Mouse (Mus musculus) limb, embryonic 14.5 days (tissue): ENCODE data around the gene Tnpo1. TPM values are rescaled to one million over a fixed set of nuclear protein-coding genes. Genes with fewer than 3 reads are reported as not detected.

Source experiments
- ATAC-seq: fragments of 200-750 bp; cut with Nextera tagmentation; 2 replicates; pipeline ENCODE4 v1.8.0; 2017; ENCODE audit warnings: low read depth, moderate number of reproducible peaks, moderate TSS enrichment; ENCODE audit not compliant: low FRiP score
- DNase-seq: peaks from one replicate; pipeline ENCODE4 v3.0.0-alpha.2; 2015; ENCODE audit warnings: low spot score
- H3K27ac ChIP-seq: fragments of 300-500 bp; sonication (generic); replicated peaks from 2 replicates; pipeline ENCODE4 v1.5.1; 2014; ENCODE audit warnings: low read depth, mild to moderate bottlenecking, low read length, moderate library complexity, mixed read lengths
- H3K27me3 ChIP-seq: fragments of 300-500 bp; sonication (generic); 2 replicates; pipeline ENCODE4 v1.6.1; 2014; ENCODE audit warnings: low read length, mixed read lengths; ENCODE audit not compliant: control insufficient read depth, insufficient read depth
- H3K36me3 ChIP-seq: fragments of 300-500 bp; sonication (generic); 2 replicates; pipeline ENCODE4 v1.6.1; 2014; ENCODE audit warnings: mild to moderate bottlenecking, low read length, moderate library complexity, mixed read lengths; ENCODE audit not compliant: control insufficient read depth, insufficient read depth
- H3K4me1 ChIP-seq: fragments of 300-500 bp; sonication (generic); 2 replicates; pipeline ENCODE4 v1.6.1; 2014; ENCODE audit warnings: antibody characterized with exemption, low read length, mixed read lengths; ENCODE audit not compliant: control insufficient read depth, insufficient read depth
- H3K4me2 ChIP-seq: fragments of 300-500 bp; sonication (generic); replicated peaks from 2 replicates; pipeline ENCODE4 v1.6.1; 2014; ENCODE audit warnings: low read depth, mild to moderate bottlenecking, low read length, moderate library complexity; ENCODE audit not compliant: severe bottlenecking
- H3K4me3 ChIP-seq: fragments of 300-500 bp; sonication (generic); replicated peaks from 2 replicates; pipeline ENCODE4 v1.5.1; 2014; ENCODE audit warnings: low read length
- H3K9ac ChIP-seq: fragments of 300-500 bp; sonication (generic); 2 replicates; pipeline ENCODE4 v1.6.1; 2014; ENCODE audit warnings: mild to moderate bottlenecking, low read depth, low read length, moderate library complexity; ENCODE audit not compliant: severe bottlenecking
- H3K9me3 ChIP-seq: fragments of 300-500 bp; sonication (generic); 2 replicates; pipeline ENCODE4 v1.6.1; 2016; ENCODE audit warnings: low read length; ENCODE audit not compliant: control insufficient read depth
- POLR2A ChIP-seq: fragments of 200-500 bp; IDR thresholded peaks from 2 replicates; pipeline ENCODE4 v1.8.0; 2012; ENCODE audit warnings: inconsistent platforms, mild to moderate bottlenecking, moderate library complexity, borderline replicate concordance; ENCODE audit not compliant: insufficient read depth, insufficient read length; ENCODE audit errors: extremely low read depth
- WGBS: fragments of 180-500 bp; shearing (Covaris S2); extraction: QIAGEN DNeasy Blood & Tissue Kit; methylation state at CpG from one replicate; pipeline ENCODE4 v1.1.7; 2014; 5-methylcytosine and 5-hydroxymethylcytosine counted together
- polyA plus RNA-seq, 2 experiments: library from polyadenylated mRNA; depleted of rRNA in 1 of 2; stranded (reverse) in 1 of 2; unstranded in 1 of 2; fragments of >200 nt; fragmentation: Nextera tagmentation in 1 of 2; extraction: Ambion mirVana in 1 of 2; gene quantifications; 2 replicates each; pipeline versions ENCODE4 v1.2.1 to v1.2.3; 2012 to 2014

The Tnpo1 gene
- polyA plus RNA-seq (2012; rRNA removed) (43.2 and 49.8 TPM in 2 replicates), polyA plus RNA-seq (2014; fragmentation: Nextera tagmentation; extraction: Ambion mirVana) (36.5 and 38.7 TPM in 2 replicates)

GRCm38 (mm10) chr13:98926213-98926957, at the start of gene Tnpo1:
TSS of gene Tnpo1 (minus strand) at chr13:98926384.
- no peaks in the 10 kb centered on the region for H3K27me3 ChIP-seq
- H3K4me3 ChIP-seq = peak within 1 kb of the TSS; percentile 100
- peak within 1 kb of the TSS; percentile 99 for H3K27ac ChIP-seq
- peak within 1 kb of the TSS; percentile 78 for H3K4me2 ChIP-seq
- H3K9ac ChIP-seq = peak within 1 kb of the TSS; percentile 100
- H3K36me3 ChIP-seq = peaks cover 13% of the 10 kb centered on the region
- TF ChIP-seq POLR2A = peak; percentile 96
- ATAC-seq (peak; percentile 95), DNase-seq (peak; percentile 89)
- H3K4me1 ChIP-seq = peaks cover 4% of the 10 kb centered on the region; the same call in 1 of the 2 replicates
- no peaks in the 10 kb centered on the region for H3K9me3 ChIP-seq
- under 1% methylated on average over 56 of the region's 75 CpGs for WGBS

DNA sequence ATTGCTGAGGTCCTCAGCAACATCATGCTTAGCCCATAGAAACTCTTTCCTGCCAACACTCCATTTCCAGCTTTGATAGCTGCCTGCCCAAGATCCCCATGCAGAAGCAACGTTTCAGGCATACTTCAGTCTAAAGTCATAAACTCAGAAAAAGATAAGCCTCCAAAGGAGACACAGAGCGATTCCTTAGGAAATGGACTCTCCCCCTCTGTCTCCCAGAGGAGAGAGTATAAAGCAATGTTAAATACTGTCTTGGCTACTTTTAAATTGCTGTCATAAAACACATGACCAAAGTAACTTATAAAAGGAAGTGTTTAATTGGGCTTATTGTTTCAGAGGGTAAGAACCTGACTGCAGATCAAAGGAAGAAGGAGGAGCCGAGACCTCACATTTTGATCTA, 45.9 kb upstream of the Tnpo1 start:
- DNase-seq = no peak
- Histone ChIP-seq H3K4me1 (peaks cover 6% of the 10 kb centered on the region; the same call in 1 of the 2 replicates), H3K27ac (no peak overlapping the region), H3K4me2 (no peak overlapping the region), H3K4me3 (no peak overlapping the region), H3K36me3 (no peaks in the 10 kb centered on the region), H3K9ac (no peak overlapping the region), H3K9me3 (no peaks in the 10 kb centered on the region), H3K27me3 (no peaks in the 10 kb centered on the region)
- ATAC-seq = no peak
- 69% methylated on average over 3 of the region's 3 CpGs for WGBS
- no peak for TF ChIP-seq POLR2A

GRCm38 (mm10) chr13:98971641-98972040, 45.5 kb upstream of the Tnpo1 start:
- Histone ChIP-seq H3K4me1 (peaks cover 6% of the 10 kb centered on the region; the same call in 1 of the 2 replicates), H3K27ac (no peak overlapping the region), H3K9me3 (no peaks in the 10 kb centered on the region), H3K4me2 (no peak overlapping the region), H3K4me3 (no peak overlapping the region), H3K36me3 (no peaks in the 10 kb centered on the region), H3K9ac (no peak overlapping the region), H3K27me3 (no peaks in the 10 kb centered on the region)
- DNase-seq (no peak), ATAC-seq (no peak)
- no peak for TF ChIP-seq POLR2A
- 47% methylated on average over 5 of the region's 5 CpGs for WGBS

DNA sequence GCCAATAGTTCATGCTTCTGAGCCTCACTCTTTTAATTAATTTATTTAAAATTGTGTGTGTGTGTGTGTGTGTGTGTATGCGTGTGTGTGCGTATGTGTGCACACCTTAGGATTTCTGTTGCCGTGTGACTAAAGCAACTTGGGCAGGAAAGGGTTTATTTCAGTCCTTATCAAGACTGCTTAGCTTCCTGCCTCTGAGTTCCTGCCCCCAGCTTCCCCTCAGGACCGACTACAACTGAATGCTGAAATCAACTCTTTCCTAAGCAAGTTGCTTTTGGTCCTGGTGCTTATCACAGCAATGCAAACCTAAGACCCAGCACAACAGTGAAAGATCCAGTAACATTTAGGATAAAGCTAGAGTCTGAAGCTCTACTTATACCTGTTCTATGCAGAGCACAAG, 42.3 kb upstream of the Tnpo1 start:
- no peak for DNase-seq
- WGBS = 77% methylated on average over 4 of the region's 4 CpGs
- H3K27ac ChIP-seq = no peak overlapping the region
- no peak overlapping the region for H3K4me3 ChIP-seq
- ATAC-seq = no peak
- H3K27me3 ChIP-seq = no peaks in the 10 kb centered on the region
- H3K9me3 ChIP-seq = no peaks in the 10 kb centered on the region
- no peaks in the 10 kb centered on the region for H3K36me3 ChIP-seq
- no peak overlapping the region for H3K4me2 ChIP-seq
- no peak overlapping the region for H3K9ac ChIP-seq
- no peak for TF ChIP-seq POLR2A
- H3K4me1 ChIP-seq = peaks cover 6% of the 10 kb centered on the region; the same call in 1 of the 2 replicates

GRCm38 (mm10) chr13:98967942-98968341, 41.8 kb upstream of the Tnpo1 start:
- no peak overlapping the region for H3K9ac ChIP-seq
- ATAC-seq (no peak), DNase-seq (no peak)
- H3K4me3 ChIP-seq = no peak overlapping the region
- TF ChIP-seq POLR2A = no peak
- H3K9me3 ChIP-seq = no peaks in the 10 kb centered on the region
- H3K4me2 ChIP-seq = no peak overlapping the region
- H3K4me1 ChIP-seq = peaks cover 6% of the 10 kb centered on the region; the same call in 1 of the 2 replicates
- H3K27ac ChIP-seq = no peak overlapping the region
- 81% methylated on average over 6 of the region's 6 CpGs for WGBS
- H3K27me3 ChIP-seq = no peaks in the 10 kb centered on the region
- no peaks in the 10 kb centered on the region for H3K36me3 ChIP-seq
